27 mouse cellular contexts compared by ENCODE assay signal in genomic region chr1:38310076-38310475, GRCm38 (mm10).
"Had no signal": no experiment of that assay in that cellular context is flagged by ENCODE, and none has a peak within 500 bp of the region (broad histone marks: within the 10 kb centered on the region; RNA-seq: fewer than 3 reads in every experiment).

No protein-coding gene starts in this region.

- H3K9ac ChIP-seq: heart, embryonic 12.5 days; hindbrain, embryonic 12.5 days; hindbrain, embryonic 14.5 days; intestine, embryonic 15.5 days; limb, embryonic 12.5 days; limb, embryonic 15.5 days; liver, embryonic 12.5 days; liver, embryonic 14.5 days had no signal

- H3K36me3 ChIP-seq: heart, embryonic 12.5 days; hindbrain, embryonic 12.5 days; intestine, embryonic 15.5 days; limb, embryonic 15.5 days; liver, embryonic 12.5 days had no signal

- H3K4me1 ChIP-seq: hindbrain, embryonic 10.5 days; liver, embryonic 12.5 days had no signal

- H3K27ac ChIP-seq: heart, embryonic 10.5 days; hindbrain, embryonic 10.5 days; hindbrain, embryonic 12.5 days; hindbrain, embryonic 14.5 days; intestine, embryonic 15.5 days; limb, embryonic 15.5 days; liver, embryonic 12.5 days; liver, embryonic 14.5 days had no signal

- H3K4me2 ChIP-seq: heart, embryonic 12.5 days; hindbrain, embryonic 12.5 days; hindbrain, embryonic 14.5 days; intestine, embryonic 15.5 days; limb, embryonic 12.5 days; limb, embryonic 15.5 days; liver, embryonic 12.5 days had no signal

- ATAC-seq: hindbrain, embryonic 16.5 days; inflammation-experienced regulatory T-cells, adult 6 months; intestine, embryonic 15.5 days; intestine, postnatal 0 days; liver, embryonic 12.5 days had no signal

- DNase-seq: gastrocnemius, adult 2 months; gastrocnemius, postnatal 10 days; gastrocnemius, postnatal 25 days; heart, adult 18-20 months; heart, postnatal 10 days; heart, postnatal 4 days; kidney, adult 18-20 months; kidney, adult 8-10 months; kidney, postnatal 10 days; kidney, postnatal 25 days; kidney, postnatal 4 days; layer of hippocampus, adult 9-11 months; layer of hippocampus, postnatal 36 days; left cerebral cortex, postnatal 4 days had no signal

- H3K4me3 ChIP-seq: gastrocnemius, adult 2 months; heart, embryonic 10.5 days; heart, embryonic 12.5 days; hindbrain, embryonic 10.5 days; hindbrain, embryonic 12.5 days; intestine, embryonic 15.5 days; limb, embryonic 12.5 days; limb, embryonic 15.5 days; liver, embryonic 12.5 days had no signal

- H3K27me3 ChIP-seq: heart, embryonic 12.5 days; hindbrain, embryonic 12.5 days; intestine, embryonic 15.5 days; limb, embryonic 12.5 days; limb, embryonic 15.5 days; liver, embryonic 12.5 days had no signal

- H3K9me3 ChIP-seq: heart, embryonic 10.5 days; heart, embryonic 12.5 days; hindbrain, embryonic 10.5 days; hindbrain, embryonic 12.5 days; intestine, embryonic 15.5 days; limb, embryonic 12.5 days; limb, embryonic 15.5 days; liver, embryonic 12.5 days had no signal
